Mouse (Mus musculus): Measurements from ENCODE around the gene Plekho2. TPM values are rescaled to one million over a fixed set of nuclear protein-coding genes. Genes with fewer than 3 reads are reported as not detected.

Plekho2 gene
- total RNA-seq, 2 experiments from 2014 or later, result 8.3 to 10.7 TPM

Other genes with a start within 250 kb of the Plekho2 start
- gene Pdcd7, start 233.9 kb downstream of the Plekho2 start, total RNA-seq (2021), result 10 to 100 TPM in 1 of 2 experiments, 1 to 10 TPM in 1; 9.1 to 13.2 TPM
- gene Ubap1l, start 219.0 kb downstream of the Plekho2 start, total RNA-seq (2021), result under 1 TPM; 0.14 to 0.38 TPM
- gene Kbtbd13, start 188.4 kb downstream of the Plekho2 start, total RNA-seq (2021), result 10 to 100 TPM in 1 of 2 experiments, 1 to 10 TPM in 1; 5.5 to 10.2 TPM
- 1 to 10 TPM; 6.7 to 7.7 TPM for gene Rasl12, start 181.5 kb downstream of the Plekho2 start, total RNA-seq (2021)
- gene Slc51b, start 157.1 kb downstream of the Plekho2 start, total RNA-seq (2021), result not detected
- gene Mtfmt, start 144.3 kb downstream of the Plekho2 start, total RNA-seq (2021), result 1 to 10 TPM; 4.7 to 5.9 TPM
- 10 to 100 TPM; 23.8 to 29.2 TPM for gene Spg21, start 119.1 kb downstream of the Plekho2 start, total RNA-seq (2021)
- gene Ankdd1a, start 59.8 kb downstream of the Plekho2 start, total RNA-seq (2021), result not detected
- gene Pif1, start 7.1 kb upstream of the Plekho2 start, total RNA-seq (2021), result under 1 TPM; 0.44 to 0.57 TPM
- gene Rbpms2, start 49.6 kb upstream of the Plekho2 start, total RNA-seq (2021), result 1 to 10 TPM; 2.2 to 2.6 TPM
- gene Oaz2, start 88.0 kb upstream of the Plekho2 start, total RNA-seq (2021), result 100 to 1,000 TPM; 258 to 262 TPM
- gene Zfp609, start 247.5 kb upstream of the Plekho2 start, total RNA-seq (2021), result 10 to 100 TPM; 15.8 to 18.8 TPM